Mouse (Mus musculus): ENCODE results near the gene Osbpl10. TPM values are rescaled to one million over a fixed set of nuclear protein-coding genes. Genes with fewer than 3 reads are reported as not detected.

Gene Osbpl10
- polyA plus RNA-seq, 1 experiment: 27.5 TPM

GRCm38 (mm10) chr9:115229145-115229544 is 250.8 kb downstream of the Osbpl10 start:
- H3K27me3 ChIP-seq (ENCODE audit: control insufficient read depth, insufficient read depth, low read length): no peaks in the 10 kb centered on the region
- H3K27ac ChIP-seq (ENCODE audit: insufficient read depth, low read depth, low read length): no peak overlapping the region
- WGBS: 85% methylated on average over 4 of the region's 4 CpGs
- no peaks in the 10 kb centered on the region for H3K4me1 ChIP-seq (ENCODE audit: control insufficient read depth, insufficient read depth, insufficient read length, low read length)
- H3K36me3 ChIP-seq (ENCODE audit: control insufficient read depth, insufficient read depth, low read length): peaks cover 9% of the 10 kb centered on the region; the same call in 1 of the 2 replicates
- H3K4me3 ChIP-seq (ENCODE audit: low read depth, low read length): no peak overlapping the region
- TF ChIP-seq CTCF (IDR thresholded peaks at IDR 0.05; ENCODE audit: extremely low read depth, insufficient read length, insufficient replicate concordance, low read depth, low read length): no peak
- TF ChIP-seq POLR2A (IDR thresholded peaks at IDR 0.05; ENCODE audit: low read depth, low read length): no peak

GRCm38 (mm10) chr9:115229676-115230075 is 251.3 kb downstream of the Osbpl10 start:
- TF ChIP-seq CTCF (IDR thresholded peaks at IDR 0.05; ENCODE audit: extremely low read depth, insufficient read length, insufficient replicate concordance, low read depth, low read length) (no peak), POLR2A (IDR thresholded peaks at IDR 0.05; ENCODE audit: low read depth, low read length) (no peak)
- Histone ChIP-seq H3K4me1 (ENCODE audit: control insufficient read depth, insufficient read depth, insufficient read length, low read length) (no peaks in the 10 kb centered on the region), H3K27me3 (ENCODE audit: control insufficient read depth, insufficient read depth, low read length) (no peaks in the 10 kb centered on the region), H3K27ac (ENCODE audit: insufficient read depth, low read depth, low read length) (no peak overlapping the region), H3K36me3 (ENCODE audit: control insufficient read depth, insufficient read depth, low read length) (peaks cover 9% of the 10 kb centered on the region; the same call in 1 of the 2 replicates), H3K4me3 (ENCODE audit: low read depth, low read length) (no peak overlapping the region)
- 93% methylated on average over 10 of the region's 10 CpGs for WGBS

- 61% methylated on average over 3 of the region's 3 CpGs for WGBS
- no peaks in the 10 kb centered on the region for H3K4me1 ChIP-seq (ENCODE audit: control insufficient read depth, insufficient read depth, insufficient read length, low read length)
- TF ChIP-seq CTCF (IDR thresholded peaks at IDR 0.05; ENCODE audit: extremely low read depth, insufficient read length, insufficient replicate concordance, low read depth, low read length) (no peak), POLR2A (IDR thresholded peaks at IDR 0.05; ENCODE audit: low read depth, low read length) (no peak)
- no peak overlapping the region for H3K4me3 ChIP-seq (ENCODE audit: low read depth, low read length)
- H3K27ac ChIP-seq (ENCODE audit: insufficient read depth, low read depth, low read length): no peak overlapping the region
- no peaks in the 10 kb centered on the region for H3K27me3 ChIP-seq (ENCODE audit: control insufficient read depth, insufficient read depth, low read length)
- peaks cover 9% of the 10 kb centered on the region; the same call in 1 of the 2 replicates for H3K36me3 ChIP-seq (ENCODE audit: control insufficient read depth, insufficient read depth, low read length)
Measured at GRCm38 (mm10) chr9:115230141-115230540, 251.8 kb downstream of the Osbpl10 start.

GRCm38 (mm10) chr9:115231476-115231875 is 253.1 kb downstream of the Osbpl10 start:
- WGBS: 89% methylated on average over 3 of the region's 3 CpGs
- peaks cover 5% of the 10 kb centered on the region; the same call in 1 of the 2 replicates for H3K4me1 ChIP-seq (ENCODE audit: control insufficient read depth, insufficient read depth, insufficient read length, low read length)
- no peaks in the 10 kb centered on the region for H3K27me3 ChIP-seq (ENCODE audit: control insufficient read depth, insufficient read depth, low read length)
- TF ChIP-seq CTCF (IDR thresholded peaks at IDR 0.05; ENCODE audit: extremely low read depth, insufficient read length, insufficient replicate concordance, low read depth, low read length) (no peak), POLR2A (IDR thresholded peaks at IDR 0.05; ENCODE audit: low read depth, low read length) (no peak)
- no peak overlapping the region for H3K4me3 ChIP-seq (ENCODE audit: low read depth, low read length)
- peaks cover 9% of the 10 kb centered on the region; the same call in 1 of the 2 replicates for H3K36me3 ChIP-seq (ENCODE audit: control insufficient read depth, insufficient read depth, low read length)
- no peak overlapping the region for H3K27ac ChIP-seq (ENCODE audit: insufficient read depth, low read depth, low read length)

GRCm38 (mm10) chr9:115233721-115234120 is 255.4 kb downstream of the Osbpl10 start:
- no peak overlapping the region for H3K27ac ChIP-seq (ENCODE audit: insufficient read depth, low read depth, low read length)
- no peak overlapping the region for H3K4me3 ChIP-seq (ENCODE audit: low read depth, low read length)
- 87% methylated on average over 5 of the region's 5 CpGs for WGBS
- peaks cover 9% of the 10 kb centered on the region; the same call in 1 of the 2 replicates for H3K36me3 ChIP-seq (ENCODE audit: control insufficient read depth, insufficient read depth, low read length)
- no peak for TF ChIP-seq CTCF (IDR thresholded peaks at IDR 0.05; ENCODE audit: extremely low read depth, insufficient read length, insufficient replicate concordance, low read depth, low read length)
- no peak for TF ChIP-seq POLR2A (IDR thresholded peaks at IDR 0.05; ENCODE audit: low read depth, low read length)
- H3K4me1 ChIP-seq (ENCODE audit: control insufficient read depth, insufficient read depth, insufficient read length, low read length): peaks cover 8% of the 10 kb centered on the region; the same call in 1 of the 2 replicates
- H3K27me3 ChIP-seq (ENCODE audit: control insufficient read depth, insufficient read depth, low read length): no peaks in the 10 kb centered on the region

GRCm38 (mm10) chr9:115234561-115234960 is 256.2 kb downstream of the Osbpl10 start:
- no peak overlapping the region for H3K27ac ChIP-seq (ENCODE audit: insufficient read depth, low read depth, low read length)
- TF ChIP-seq CTCF (IDR thresholded peaks at IDR 0.05; ENCODE audit: extremely low read depth, insufficient read length, insufficient replicate concordance, low read depth, low read length) (no peak), POLR2A (IDR thresholded peaks at IDR 0.05; ENCODE audit: low read depth, low read length) (no peak)
- no peaks in the 10 kb centered on the region for H3K27me3 ChIP-seq (ENCODE audit: control insufficient read depth, insufficient read depth, low read length)
- no peak overlapping the region for H3K4me3 ChIP-seq (ENCODE audit: low read depth, low read length)
- H3K36me3 ChIP-seq (ENCODE audit: control insufficient read depth, insufficient read depth, low read length): peaks cover 9% of the 10 kb centered on the region; the same call in 1 of the 2 replicates
- peaks cover 8% of the 10 kb centered on the region; the same call in 1 of the 2 replicates for H3K4me1 ChIP-seq (ENCODE audit: control insufficient read depth, insufficient read depth, insufficient read length, low read length)
- 91% methylated on average over 2 of the region's 2 CpGs for WGBS

GRCm38 (mm10) chr9:115236352-115236841 is 258.0 kb downstream of the Osbpl10 start:
- TF ChIP-seq POLR2A (IDR thresholded peaks at IDR 0.05; ENCODE audit: low read depth, low read length) (no peak), CTCF (IDR thresholded peaks at IDR 0.05; ENCODE audit: extremely low read depth, insufficient read length, insufficient replicate concordance, low read depth, low read length) (no peak)
- 65% methylated on average over 8 of the region's 8 CpGs for WGBS
- Histone ChIP-seq H3K36me3 (ENCODE audit: control insufficient read depth, insufficient read depth, low read length) (peaks cover 18% of the 10 kb centered on the region), H3K27ac (ENCODE audit: insufficient read depth, low read depth, low read length) (peak overlapping the region; percentile 73; the same call in 1 of the 2 replicates), H3K4me1 (ENCODE audit: control insufficient read depth, insufficient read depth, insufficient read length, low read length) (peaks cover 8% of the 10 kb centered on the region; the same call in 1 of the 2 replicates), H3K27me3 (ENCODE audit: control insufficient read depth, insufficient read depth, low read length) (no peaks in the 10 kb centered on the region), H3K4me3 (ENCODE audit: low read depth, low read length) (no peak overlapping the region)

All from small intestine, adult 2 months (tissue).